8 mouse cellular contexts compared by ENCODE assay signal in genomic region chr13:20091604-20091926, GRCm38 (mm10). TPM values are rescaled to one million over a fixed set of nuclear protein-coding genes. Genes with fewer than 3 reads are reported as not detected.
DNase-seq lines count a peak whose midpoint lies in the region; ATAC-seq and TF ChIP-seq lines count a peak whose summit lies in the region.

No protein-coding gene starts in this region.

- peak overlapping the region; percentile 76 for H3K9ac ChIP-seq in heart, embryonic 15.5 days
- no peak overlapping the region for H3K9ac ChIP-seq in liver, embryonic 15.5 days

- H3K4me2 ChIP-seq in heart, embryonic 15.5 days = peak overlapping the region; percentile 99
- peak overlapping the region; percentile 66 for H3K4me2 ChIP-seq in liver, embryonic 15.5 days

- intact Hi-C loops in heart, postnatal 10 days (cut with DNase I) = loop anchor here (1.0 to 5.0 kb wide), 3 partner anchors 36 to 201 kb away; no protein-coding TSS in a partner anchor

- ATAC-seq in heart, embryonic 15.5 days (replicated peaks; ENCODE audit: insufficient number of reproducible peaks, insufficient read depth, low FRiP score, low read depth) = no peak
- peak; percentile 29; the same call in 1 of the 2 replicates for ATAC-seq in liver, embryonic 15.5 days (ENCODE audit: insufficient read depth)
- ATAC-seq in inflammation-experienced regulatory T-cells, adult 6 months = no peak

- peak overlapping the region; percentile 91 for H3K4me3 ChIP-seq in heart, embryonic 10.5 days
- H3K4me3 ChIP-seq in E14TG2a.4 (replicated peaks; ENCODE audit: low read length) = peak overlapping the region; percentile 92
- H3K4me3 ChIP-seq in heart, embryonic 15.5 days = peak overlapping the region; percentile 85
- peak overlapping the region; percentile 62 for H3K4me3 ChIP-seq in liver, embryonic 15.5 days (replicated peaks)

- no peaks in the 10 kb centered on the region for H3K27me3 ChIP-seq in heart, embryonic 10.5 days (ENCODE audit: insufficient read depth, poor library complexity, severe bottlenecking)
- H3K27me3 ChIP-seq in E14TG2a.4 (ENCODE audit: insufficient read depth, low read length) = peaks cover 42% of the 10 kb centered on the region
- H3K27me3 ChIP-seq in heart, embryonic 15.5 days = peaks cover 8% of the 10 kb centered on the region; the same call in 1 of the 2 replicates
- H3K27me3 ChIP-seq in liver, embryonic 15.5 days = peaks cover 66% of the 10 kb centered on the region

- peaks cover 19% of the 10 kb centered on the region for H3K4me1 ChIP-seq in heart, embryonic 10.5 days
- H3K4me1 ChIP-seq in E14TG2a.4 (replicated peaks; ENCODE audit: low read depth, low read length) = peaks cover 31% of the 10 kb centered on the region
- peaks cover 21% of the 10 kb centered on the region for H3K4me1 ChIP-seq in heart, embryonic 15.5 days (replicated peaks)
- peaks cover 15% of the 10 kb centered on the region; the same call in 1 of the 2 replicates for H3K4me1 ChIP-seq in liver, embryonic 15.5 days (replicated peaks)

- no peak for TF ChIP-seq CTCF in E14TG2a.4 (conservative IDR thresholded peaks at IDR 0.05; ENCODE audit: low read length)

- under 1% methylated on average over 10 of the region's 10 CpGs for WGBS in heart, embryonic 10.5 days
- WGBS in heart, embryonic 15.5 days = 3% methylated on average over 10 of the region's 10 CpGs
- 2% methylated on average over 10 of the region's 10 CpGs for WGBS in liver, embryonic 15.5 days (ENCODE audit: insufficient replicate concordance)

- H3K27ac ChIP-seq in heart, embryonic 10.5 days = peak overlapping the region; percentile 90
- H3K27ac ChIP-seq in heart, embryonic 15.5 days = peak overlapping the region; percentile 84
- H3K27ac ChIP-seq in liver, embryonic 15.5 days (replicated peaks) = peak overlapping the region; percentile 78; the same call in 1 of the 2 replicates

- no peak for DNase-seq in heart, embryonic 10.5 days (ENCODE audit: low spot score)
- no peak for DNase-seq in heart, postnatal 10 days
- DNase-seq in urinary bladder, adult 2 months (ENCODE audit: low spot score) = no peak
- DNase-seq in gastrocnemius, postnatal 25 days = no peak

- H3K36me3 ChIP-seq in heart, embryonic 10.5 days = no peaks in the 10 kb centered on the region
- H3K36me3 ChIP-seq in E14TG2a.4 (ENCODE audit: insufficient read depth, low read length) = no peaks in the 10 kb centered on the region
- H3K36me3 ChIP-seq in heart, embryonic 15.5 days = no peaks in the 10 kb centered on the region
- no peaks in the 10 kb centered on the region for H3K36me3 ChIP-seq in liver, embryonic 15.5 days (replicated peaks)

- no peaks in the 10 kb centered on the region for H3K9me3 ChIP-seq in heart, embryonic 10.5 days
- H3K9me3 ChIP-seq in E14TG2a.4 (ENCODE audit: low read length) = no peaks in the 10 kb centered on the region
- no peaks in the 10 kb centered on the region for H3K9me3 ChIP-seq in heart, embryonic 15.5 days (replicated peaks)
- H3K9me3 ChIP-seq in liver, embryonic 15.5 days (replicated peaks) = no peaks in the 10 kb centered on the region

RNA-seq across cellular contexts. Expression of gene Elmo1, which starts 1.2 kb away (rescaled TPM):
- polyA plus RNA-seq in heart, embryonic 10.5 days (2016; fragmentation: Nextera tagmentation; extraction: Ambion mirVana) = 9.4 and 11.5 TPM in 2 replicates
- 10 to 100 TPM; 20.2 to 20.4 TPM for total RNA-seq in heart, postnatal 10 days (2021)
- 10.1 and 17.6 TPM in 2 replicates for polyA plus RNA-seq in heart, embryonic 15.5 days (2015; fragmentation: Nextera tagmentation; extraction: Ambion mirVana)
- 4.5 and 4.9 TPM in 2 replicates for polyA plus RNA-seq in liver, embryonic 15.5 days (2015; fragmentation: Nextera tagmentation; extraction: Ambion mirVana)
- 9.8 and 11.6 TPM in 2 replicates for polyA plus RNA-seq in urinary bladder, adult 2 months (2012; rRNA removed)
- polyA plus RNA-seq in inflammation-experienced regulatory T-cells, adult 6 months (2017; shearing (Covaris generic)) = 100 to 1,000 TPM in 2 of 3 experiments, 10 to 100 TPM in 1; 94.0 to 116 (median 111) TPM
- 1 to 10 TPM; 4.8 to 6.0 TPM for total RNA-seq in gastrocnemius, postnatal 25 days (2021)
